Mouse (Mus musculus): Measurements from ENCODE around the gene Gorasp2.

Gene Gorasp2

DNA sequence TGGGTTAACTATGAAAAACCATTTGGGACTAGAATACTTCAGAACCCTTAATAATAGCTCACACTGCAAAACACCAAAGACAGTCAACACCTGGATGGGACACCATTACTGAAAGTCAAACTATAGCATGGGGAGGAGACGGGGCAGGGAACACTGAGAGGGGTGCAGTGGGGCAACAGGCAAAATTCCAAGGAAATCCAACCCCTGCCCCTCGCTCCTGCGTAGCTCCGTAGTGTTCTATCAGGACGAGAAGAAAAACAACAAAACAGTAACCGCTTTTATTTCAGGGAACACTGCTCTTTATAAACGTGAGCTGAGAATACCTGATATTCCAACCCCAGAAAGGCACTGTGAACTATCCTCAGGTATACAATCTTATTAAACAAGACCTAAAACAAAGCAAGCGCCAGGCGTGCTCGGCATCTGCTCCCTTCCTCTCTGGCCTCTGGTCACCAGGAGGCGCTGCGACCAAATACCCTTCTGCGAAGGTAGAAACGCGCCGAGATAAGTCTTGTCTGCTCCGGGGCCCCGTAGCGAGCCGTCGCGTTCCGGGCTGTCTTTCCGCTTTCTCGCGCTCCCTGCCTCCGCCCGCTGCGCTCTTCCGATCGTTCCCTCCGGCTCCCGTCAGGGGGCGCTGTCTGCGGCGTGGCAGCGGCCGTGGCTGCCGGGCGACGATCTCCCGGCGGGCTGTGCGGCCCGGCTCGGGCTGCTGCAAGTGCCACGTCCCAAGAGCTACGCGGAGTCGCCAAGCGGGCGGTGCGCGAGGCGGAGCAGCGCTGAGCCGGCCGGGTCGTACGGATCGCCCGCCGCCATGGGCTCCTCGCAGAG lies at the start of gene Gorasp2:
Gene Gorasp2, plus strand, starts transcription at position 690 of the 828 bp plus-strand sequence.
- DNase-seq, result peak; percentile 99

DNA sequence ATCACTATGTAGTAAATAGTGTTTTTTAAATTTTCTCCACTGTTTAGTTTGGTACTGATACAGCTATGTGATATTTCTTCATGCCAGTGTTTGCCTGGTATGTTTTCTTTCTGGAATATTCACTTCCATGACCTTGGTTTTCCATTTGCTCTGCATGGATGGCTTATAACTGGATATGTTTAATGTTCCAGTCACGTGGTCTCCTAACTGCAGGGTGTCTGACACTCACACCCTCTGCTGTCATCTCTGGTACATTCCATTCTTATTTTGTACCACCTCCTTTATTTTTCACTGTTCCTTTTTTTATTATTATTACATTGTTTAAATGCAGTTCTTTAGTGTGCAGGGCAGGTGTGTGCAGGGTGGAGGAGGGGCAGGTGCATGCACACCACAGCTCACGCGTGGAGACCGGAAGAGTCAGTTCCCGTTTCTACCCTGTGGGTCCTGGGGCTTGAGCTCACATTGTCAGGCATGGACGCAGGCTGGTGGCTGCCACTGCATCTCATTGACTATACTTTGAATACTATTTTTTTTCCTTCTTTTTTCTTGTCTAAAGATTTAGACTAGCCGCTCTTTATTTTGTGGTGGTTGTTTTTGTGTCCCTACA lies 46.5 kb upstream of the Gorasp2 start:
- no peak for DNase-seq

DNA sequence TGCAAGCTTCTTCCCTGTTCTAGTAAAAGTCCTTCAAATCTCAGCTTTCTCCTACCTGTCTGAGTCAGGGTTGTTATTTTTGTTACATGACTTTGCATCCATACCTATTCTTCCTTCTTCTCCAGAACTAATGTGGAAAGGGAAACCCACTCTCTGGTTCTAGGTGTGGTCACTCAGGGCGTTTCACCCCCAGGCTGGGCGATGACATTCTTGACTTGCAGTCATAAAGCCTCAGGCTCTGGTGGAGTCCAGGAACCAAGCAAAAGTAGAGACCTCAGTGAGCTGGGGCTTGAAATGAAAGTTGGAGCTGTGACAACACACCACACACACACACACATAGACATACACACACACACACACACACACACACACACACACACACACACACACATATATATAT lies 45.3 kb upstream of the Gorasp2 start:
- DNase-seq, result no peak

DNA sequence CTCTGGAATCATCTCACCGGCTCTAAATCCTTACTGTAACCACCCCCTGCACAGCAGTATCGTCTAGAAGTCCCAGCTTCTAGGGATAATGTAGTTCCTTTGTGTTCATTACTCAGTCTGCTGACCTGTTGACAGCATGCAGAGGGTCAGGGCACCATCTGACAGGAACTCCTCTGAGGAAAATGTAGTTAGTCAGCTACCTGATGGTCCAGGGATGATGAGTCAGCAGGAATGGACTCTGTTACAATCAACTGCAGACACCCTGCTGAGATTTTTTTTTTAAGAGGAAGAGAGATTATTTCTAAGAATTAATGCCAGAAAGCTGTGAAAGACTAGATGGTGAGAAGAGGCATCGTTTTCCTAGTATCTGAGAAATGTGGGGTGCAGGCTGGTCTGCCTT lies 44.8 kb upstream of the Gorasp2 start:
- no peak for DNase-seq

DNA sequence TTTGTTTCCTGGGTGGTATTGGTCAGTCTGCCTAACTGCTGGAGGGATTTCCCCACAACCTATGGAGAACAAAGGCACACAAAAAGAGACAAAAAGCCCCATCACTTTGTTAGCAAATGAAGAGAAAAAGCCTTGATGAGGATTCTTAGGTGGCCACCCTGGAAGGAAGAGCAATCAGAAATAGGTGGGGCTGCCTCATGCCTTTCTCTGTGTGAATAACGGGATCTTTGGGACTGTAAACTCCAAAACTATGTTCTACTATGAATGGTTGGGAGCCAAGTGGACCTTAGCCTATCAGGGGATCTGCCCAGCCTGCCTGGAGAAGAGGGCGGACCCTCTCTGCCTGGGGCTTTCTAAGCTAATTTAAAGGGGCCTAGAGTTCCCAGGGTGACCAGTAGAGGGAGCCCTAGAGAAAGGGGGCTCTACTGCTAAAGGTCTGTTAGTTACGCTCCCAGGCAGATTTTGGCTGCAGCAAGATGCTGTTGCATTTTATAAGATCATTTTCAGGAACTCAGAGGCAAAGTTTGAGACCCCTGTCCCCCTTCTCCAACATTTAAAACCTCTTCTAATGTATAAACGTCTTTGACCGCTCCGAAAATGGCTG lies 42.0 kb upstream of the Gorasp2 start:
- no peak for DNase-seq

DNA sequence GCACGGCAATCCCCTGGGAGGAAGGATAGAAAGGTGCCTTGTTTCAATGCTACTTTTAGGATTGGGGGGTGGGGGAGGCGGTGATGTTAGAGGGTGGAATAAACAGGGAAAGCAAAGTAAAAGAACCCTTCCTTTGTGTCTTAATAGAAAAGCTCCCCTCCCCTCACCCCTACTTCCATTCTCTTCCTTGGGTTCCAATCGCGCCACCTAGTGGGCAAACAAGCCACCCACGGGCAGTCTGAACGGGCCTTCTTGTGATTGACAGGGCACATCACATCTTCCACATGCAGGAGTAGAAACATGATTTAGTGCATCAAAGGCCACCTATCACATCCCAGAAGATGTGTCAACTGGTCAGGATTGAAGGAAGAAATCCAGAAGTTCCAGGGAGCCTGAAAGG lies 41.2 kb upstream of the Gorasp2 start:
- DNase-seq, result peak; percentile 15 to 61

DNA sequence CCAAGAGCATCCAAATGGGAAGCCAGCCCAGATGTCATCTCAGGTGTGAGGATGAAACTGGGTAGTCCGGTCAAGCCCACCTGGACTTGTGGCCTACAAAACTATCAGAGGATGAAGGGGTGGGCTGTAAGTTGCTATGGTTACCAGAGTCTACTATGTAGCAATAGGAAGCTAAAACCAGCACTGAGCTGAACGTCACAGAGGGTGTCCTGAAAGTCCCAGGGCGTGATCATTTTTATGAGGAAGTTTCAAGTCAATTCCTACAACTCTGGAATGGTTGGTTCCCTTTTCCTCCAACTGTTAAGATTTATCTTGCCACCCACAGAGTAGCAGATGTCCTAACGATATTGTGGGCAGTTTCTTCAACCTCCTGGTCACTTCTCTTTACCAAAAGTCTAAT lies 39.1 kb upstream of the Gorasp2 start:
- DNase-seq, result no peak

DNA sequence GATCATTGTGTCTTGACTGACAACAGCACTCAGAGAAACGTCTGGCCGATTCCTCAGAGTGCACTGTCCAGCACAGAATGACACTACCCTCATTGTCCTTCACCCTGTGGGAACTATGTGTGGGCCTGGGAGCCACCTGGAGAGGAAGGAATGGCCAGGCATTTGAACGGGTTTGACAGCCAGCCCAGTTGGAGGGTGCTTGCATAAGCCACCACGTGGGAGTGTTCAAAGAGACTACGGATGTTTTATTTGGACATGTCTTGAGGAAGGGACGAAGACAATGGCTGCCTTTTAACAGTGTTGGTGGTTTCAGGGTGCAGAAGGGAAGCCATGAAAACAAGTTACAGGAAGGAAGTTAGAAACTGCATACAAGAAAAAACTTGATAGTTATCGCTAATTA lies 35.6 kb upstream of the Gorasp2 start:
- no peak for DNase-seq

DNA sequence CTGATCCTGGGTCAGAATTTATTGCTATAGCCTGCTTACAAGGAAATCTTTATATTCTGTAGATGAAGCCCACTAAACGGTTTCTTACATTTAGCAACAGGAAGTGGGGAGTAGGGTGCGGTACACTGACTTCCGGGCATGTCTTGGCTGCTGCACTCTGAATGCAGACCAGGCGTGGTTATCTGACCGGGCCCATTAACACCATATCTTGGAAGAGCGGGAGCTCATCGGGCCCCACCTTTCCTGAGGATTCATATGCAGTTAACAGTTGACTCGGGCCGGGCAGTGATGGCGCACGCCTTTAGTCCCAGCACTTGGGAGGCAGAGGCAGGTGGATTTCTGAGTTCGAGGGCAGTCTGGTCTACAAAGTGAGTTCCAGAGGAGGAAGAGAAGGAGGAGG lies 33.0 kb upstream of the Gorasp2 start:
- no peak for DNase-seq

DNA sequence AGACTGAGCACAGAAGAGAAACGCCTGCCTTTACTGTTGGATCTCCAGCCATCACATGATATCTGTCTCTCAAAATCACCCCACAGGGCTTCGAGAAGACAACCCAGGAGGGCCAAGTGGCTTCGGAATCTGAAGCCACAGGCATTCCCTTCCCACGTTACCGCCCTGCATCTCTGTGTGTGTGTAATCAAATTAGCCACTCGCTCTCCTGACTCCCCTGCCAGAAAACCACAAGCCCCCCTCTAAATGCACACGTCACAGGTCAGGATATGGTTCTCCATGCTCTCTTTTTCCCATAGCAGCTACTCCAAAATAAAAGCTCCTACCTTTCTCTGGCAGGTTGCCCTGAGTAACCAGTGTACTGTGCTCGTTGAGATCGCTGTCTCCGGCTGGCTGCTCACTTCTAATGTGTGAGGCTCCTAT lies 32.0 kb upstream of the Gorasp2 start:
- peak in 1 of 2 experiments; percentile 14 for DNase-seq

DNA sequence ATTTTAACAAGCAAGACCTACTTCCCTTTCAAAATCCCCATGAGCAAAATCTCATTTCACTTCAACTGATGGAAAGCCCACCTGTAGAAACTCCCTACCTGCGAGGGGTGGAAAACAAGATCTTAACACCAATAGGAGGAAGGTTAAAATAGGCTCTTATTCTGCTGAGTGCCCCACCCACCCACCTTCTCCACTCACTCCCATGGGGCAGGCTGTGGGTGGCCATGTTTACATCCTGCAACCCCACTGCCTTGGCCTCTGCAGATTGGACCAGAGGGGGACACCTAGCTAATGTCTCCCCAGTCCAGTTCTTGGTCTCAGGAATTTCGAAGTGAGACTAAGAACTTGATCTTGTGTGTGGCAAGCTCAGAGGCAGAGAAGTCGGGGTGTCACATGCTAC lies 31.5 kb upstream of the Gorasp2 start:
- no peak for DNase-seq

DNA sequence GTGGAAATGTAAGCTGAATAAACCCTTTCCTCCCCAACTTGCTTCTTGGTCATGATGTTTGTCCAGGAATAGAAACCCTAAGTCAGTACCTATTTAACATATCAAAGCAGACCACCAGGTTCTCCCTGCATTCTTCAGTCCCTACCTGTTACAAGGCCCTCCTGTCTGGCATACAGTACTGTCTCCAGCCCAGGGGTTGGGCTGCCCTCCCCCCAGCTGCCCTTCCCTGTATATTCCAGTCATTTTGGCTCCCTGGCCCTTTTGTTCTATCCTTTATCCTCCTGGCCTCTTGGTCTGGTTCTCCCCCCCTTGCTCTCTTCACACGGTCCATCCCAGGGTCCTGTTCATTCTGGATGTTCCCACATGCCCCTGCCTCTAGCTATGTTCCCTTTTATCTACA lies 30.1 kb upstream of the Gorasp2 start:
- no peak for DNase-seq

DNA sequence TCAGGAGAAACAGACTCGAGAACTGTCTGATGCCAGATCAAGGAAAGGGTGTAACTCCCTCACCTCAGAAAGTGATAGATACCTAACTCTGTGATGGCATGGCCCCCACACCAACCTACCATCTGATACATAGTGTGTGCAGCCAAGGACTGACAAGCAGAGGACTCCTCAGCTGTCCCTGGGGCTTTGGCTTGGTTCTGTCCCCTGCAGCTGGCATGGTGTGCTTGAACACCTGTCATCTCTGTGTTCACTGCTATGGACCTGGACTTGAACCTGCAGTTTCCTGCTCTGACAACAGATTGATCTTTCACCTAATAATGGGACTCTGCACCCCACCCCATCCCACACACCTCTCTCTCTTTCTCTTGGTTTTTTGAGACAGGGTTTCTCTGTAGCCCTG lies 29.0 kb upstream of the Gorasp2 start:
- no peak for DNase-seq

DNA sequence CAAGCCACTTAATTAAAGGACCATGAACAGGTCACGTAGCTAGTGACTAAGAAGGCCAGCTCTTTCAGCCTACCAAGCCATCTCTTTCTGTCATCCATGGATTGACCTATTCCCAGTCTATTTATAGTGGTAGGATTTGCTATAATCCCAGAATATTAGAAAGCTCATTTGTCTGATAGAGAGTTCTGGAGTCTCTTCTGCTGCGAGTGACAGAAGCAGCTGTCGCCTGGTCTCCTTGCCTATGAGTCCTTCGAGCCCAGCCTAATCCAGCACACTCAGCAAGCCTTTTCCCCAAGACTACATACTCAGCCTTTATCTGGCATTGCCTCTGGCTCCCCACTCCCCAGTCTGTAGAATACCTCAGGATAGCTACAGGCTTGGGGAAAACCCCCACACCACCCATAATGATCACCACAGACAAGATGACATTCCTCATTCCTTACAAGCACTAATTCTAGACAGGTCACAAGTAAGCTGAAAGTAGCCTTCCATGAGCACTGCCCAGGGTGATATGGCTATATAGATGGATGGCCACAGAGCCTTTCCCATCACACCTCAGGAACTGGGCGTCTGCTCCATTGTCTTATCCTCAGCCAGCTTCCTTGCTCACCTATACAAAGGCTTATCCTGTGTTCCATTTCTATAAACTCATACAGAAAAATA lies 27.2 kb upstream of the Gorasp2 start:
- DNase-seq, result no peak

DNA sequence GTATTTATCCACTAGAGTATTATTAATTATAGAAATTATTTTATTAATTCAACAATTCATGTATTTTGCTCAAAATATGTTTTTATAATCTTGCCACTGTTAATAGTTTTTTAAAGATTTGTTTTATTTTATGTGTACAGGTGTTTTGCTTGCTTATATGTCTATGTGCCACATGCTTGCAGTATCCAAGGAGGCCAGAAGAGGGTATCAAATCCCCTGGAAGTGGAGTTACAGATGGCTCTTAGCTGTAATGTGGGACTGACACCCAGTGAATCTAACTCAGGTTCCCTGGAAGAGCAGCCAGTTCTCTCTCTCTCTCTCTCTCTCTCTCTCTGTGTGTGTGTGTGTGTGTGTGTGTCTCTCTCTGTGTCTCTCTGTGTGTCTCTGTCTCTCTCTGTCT lies 20.4 kb upstream of the Gorasp2 start:
- no peak for DNase-seq

DNA sequence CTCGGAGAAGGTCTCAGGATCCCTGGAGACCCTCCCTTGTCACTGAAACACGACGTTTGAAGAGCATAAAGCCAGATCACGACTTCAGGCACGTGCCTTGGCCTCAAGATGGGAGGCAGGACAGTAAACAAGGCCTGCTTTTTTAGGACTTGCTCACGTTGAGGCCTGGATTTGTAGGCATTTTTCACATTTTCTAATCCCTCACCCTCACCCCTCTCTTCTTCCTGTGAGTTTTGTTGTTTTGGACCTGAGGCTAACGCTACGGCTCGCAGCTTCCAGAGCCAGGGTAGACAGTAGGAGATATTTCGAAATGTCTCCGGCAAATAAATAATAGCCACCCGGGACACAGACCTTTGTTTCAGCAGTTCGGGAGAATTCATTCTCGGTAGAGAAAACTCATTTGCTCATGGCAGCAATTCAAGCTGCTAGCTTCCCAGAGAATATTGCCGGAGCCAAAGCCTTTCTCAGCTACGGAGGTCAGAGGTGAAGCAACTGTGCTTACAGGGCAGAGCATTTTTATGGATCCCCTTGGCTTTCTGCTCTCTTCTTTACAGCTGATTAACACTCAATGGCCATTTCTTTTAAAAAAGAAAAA lies 18.3 kb upstream of the Gorasp2 start:
- no peak for DNase-seq

DNA sequence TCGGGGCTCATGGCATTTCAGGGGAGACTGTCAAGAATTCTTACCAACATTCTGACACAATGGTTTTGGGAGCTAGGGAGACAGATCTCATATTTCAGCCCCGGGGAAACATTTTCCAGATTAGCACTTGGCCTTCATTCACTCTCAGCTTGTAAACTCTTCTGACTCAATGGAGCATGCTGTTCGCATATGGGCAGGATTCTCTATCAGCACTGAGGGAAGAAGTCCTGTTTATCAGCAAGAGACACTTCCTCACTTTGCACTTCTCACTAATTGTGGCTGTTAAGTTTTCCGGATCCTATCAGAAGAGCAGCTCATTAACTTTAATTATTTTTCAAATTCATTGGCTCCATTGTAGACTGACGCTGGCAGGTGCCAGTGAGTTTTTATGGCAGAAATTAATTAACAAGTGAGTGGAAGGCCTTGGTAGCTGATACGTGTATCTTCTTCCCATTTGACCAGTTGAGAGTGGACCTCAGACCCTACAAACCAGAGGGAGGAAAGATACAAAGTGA lies 16.1 kb upstream of the Gorasp2 start:
- DNase-seq, result no peak

DNA sequence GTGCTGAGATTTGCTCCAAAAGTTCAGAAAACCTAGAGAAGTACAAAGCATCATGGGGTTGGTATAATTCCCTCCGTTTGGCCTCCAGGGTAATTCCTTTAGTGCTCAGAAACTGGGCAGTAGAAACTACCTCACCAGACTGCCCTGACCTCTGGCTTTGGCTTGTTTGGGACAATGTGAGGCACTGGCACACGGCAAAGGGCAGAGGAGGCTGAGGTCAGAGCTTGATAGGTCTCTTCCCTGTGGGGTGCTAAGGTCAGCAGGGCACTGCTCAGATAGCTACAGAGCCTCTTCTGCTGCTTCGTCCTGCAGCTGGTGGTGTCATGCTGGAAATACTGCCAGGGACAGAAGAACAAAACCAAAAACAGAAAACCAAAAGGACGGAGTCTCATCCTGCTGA lies 13.7 kb upstream of the Gorasp2 start:
- DNase-seq, result no peak

DNA sequence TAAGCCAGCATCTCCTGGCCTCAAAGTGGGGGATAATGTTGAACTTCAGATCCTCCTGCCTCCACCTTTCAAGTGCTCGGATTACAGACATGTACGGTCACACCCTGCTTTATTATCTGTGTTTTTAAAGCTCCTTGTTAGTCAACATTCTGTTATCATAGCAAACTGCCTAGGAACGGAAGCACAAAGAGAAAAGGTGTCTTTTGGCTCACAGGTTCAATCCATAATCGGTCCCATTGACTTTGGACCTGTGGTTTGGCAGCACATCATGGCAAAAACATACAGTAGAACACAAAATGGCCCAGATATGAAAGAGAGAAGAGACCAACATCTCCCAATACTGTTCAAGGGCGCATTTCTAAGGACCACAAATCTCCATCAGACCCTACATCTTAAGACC lies 13.1 kb upstream of the Gorasp2 start:
- DNase-seq, result no peak

DNA sequence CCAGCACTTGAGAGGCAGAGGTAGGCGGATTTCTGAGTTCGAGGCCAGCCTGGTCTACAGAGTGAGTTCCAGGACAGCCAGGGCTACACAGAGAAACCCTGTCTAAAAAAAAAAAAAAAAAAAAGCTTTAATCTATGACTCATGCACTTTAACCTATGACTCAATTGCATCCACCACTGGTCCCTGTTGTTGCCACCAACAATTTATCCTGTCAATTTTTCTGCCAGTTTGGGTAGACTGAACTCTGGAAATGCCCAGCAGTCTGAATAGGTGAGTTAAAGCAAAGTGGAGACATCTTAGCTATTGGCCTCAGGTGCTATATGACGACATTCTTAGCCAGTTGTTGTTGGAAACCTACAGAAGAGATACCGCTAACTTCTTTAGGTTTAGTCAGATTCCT lies 11.9 kb upstream of the Gorasp2 start:
- DNase-seq, result no peak

DNA sequence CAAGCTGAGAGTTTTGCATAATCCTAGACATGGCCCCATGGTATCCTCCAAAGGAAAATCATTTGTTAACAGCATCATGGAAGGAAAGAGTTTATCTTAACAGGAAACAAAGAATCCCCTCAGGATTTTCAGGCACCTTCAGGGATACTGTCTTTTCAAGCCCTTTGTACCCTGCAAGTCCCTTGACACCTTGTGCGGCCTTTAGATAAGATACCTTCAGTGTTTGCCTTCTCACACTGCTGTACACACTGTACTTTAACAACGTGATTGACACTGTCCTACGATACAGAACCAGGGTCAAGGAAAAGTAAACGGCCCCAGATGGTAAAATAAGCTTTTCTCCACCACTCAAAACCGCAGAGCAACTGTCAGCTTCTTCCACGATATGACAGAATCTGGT lies 9.6 kb upstream of the Gorasp2 start:
- no peak for DNase-seq

DNA sequence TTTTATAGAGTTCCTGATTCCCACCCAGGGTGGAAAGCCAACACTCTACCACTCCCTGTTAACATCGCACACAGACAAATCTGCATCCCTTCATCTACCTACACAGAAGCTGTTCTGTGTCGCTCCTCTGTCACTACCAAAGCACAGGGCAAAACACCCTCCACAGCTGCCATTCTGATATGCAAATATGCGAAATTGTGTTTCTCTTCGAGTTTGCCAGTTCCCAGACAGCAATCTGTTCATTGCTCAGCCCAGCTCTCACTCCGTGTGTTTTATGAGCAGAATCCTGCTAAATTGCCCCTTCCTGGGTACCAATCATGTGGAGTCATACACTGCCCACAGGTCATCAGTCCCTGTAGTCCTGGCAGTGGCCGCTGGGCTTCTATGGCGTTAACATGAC lies 4.3 kb upstream of the Gorasp2 start:
- DNase-seq, result no peak

All from cerebellum, postnatal 25 days (tissue).